Mouse (Mus musculus): Measurements from ENCODE around the gene Lrmp.

DNA sequence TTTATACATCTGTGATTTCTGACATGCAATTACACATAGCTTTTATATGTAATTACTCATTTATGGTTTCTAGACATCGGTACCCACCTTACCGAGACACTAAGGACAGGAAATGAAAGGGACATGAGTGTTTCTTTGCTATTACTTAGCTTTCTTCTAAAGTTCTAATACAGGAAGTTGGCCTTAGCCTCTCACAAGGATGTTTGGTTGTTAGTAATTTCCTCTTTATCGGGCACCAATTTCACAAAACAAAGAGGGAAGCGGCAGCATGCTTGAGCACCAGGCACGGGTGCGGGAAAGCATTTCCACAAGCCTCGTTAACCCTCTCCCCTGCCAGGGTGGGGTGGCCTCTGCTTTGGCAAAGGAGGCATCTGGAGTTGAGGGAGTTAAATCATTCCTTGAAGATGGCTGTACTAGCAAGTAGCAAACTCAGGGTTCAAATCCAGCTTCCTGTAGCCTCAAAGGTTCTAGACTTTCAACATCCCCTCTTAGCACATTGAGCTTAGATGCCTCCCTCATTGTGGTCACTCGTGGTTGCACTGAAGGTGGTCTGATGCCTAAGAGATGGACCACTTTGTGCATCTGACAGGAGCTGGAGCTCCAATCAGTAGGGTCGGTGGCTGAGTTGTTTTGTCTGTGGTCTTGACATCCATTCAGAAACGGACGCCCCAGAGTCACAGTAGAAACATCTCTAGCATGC, 24.5 kb downstream of the Lrmp start:
- TF ChIP-seq POLR2A (IDR thresholded peaks at IDR 0.05; ENCODE audit: borderline replicate concordance, extremely low read depth, insufficient read depth, insufficient read length, poor library complexity, severe bottlenecking) (no peak), CTCF (IDR thresholded peaks at IDR 0.05; ENCODE audit: borderline replicate concordance, extremely low read depth, insufficient read depth, insufficient read length) (no peak)
